Mouse (Mus musculus): Measurements from ENCODE around the gene Ang. TPM values are rescaled to one million over a fixed set of nuclear protein-coding genes. Genes with fewer than 3 reads are reported as not detected.
A peak's percentile ranks its signal among the peaks of the same experiment; 100 is the strongest.

Ang gene
- polyA plus RNA-seq, 1 experiment = 72.5 TPM

GRCm38 (mm10) chr14:51087762-51088161 lies 3.2 kb upstream of the Ang start:
- TF ChIP-seq CTCF (IDR thresholded peaks at IDR 0.05; ENCODE audit: insufficient read depth, low read length) = no peak
- no peak for TF ChIP-seq POLR2A (IDR thresholded peaks at IDR 0.05; ENCODE audit: borderline replicate concordance, extremely low read depth, low read depth, low read length)
- DNase-seq = no peak
- 25% methylated on average over 9 of the region's 9 CpGs for WGBS

GRCm38 (mm10) chr14:51088166-51088969 lies 2.6 kb upstream of the Ang start:
- no peak for TF ChIP-seq POLR2A (IDR thresholded peaks at IDR 0.05; ENCODE audit: borderline replicate concordance, extremely low read depth, low read depth, low read length)
- TF ChIP-seq CTCF (IDR thresholded peaks at IDR 0.05; ENCODE audit: insufficient read depth, low read length) = no peak
- DNase-seq = peak; percentile 82
- Histone ChIP-seq H3K4me3 (replicated peaks; ENCODE audit: extremely low read depth, low read depth, low read length) (peak overlapping the region; percentile 93), H3K4me1 (ENCODE audit: control insufficient read depth, insufficient read depth, low read length) (peaks cover 5% of the 10 kb centered on the region; the same call in 1 of the 2 replicates)
- WGBS = 2% methylated on average over 23 of the region's 23 CpGs

More at GRCm38 (mm10) chr14:51087762-51088161, 3.2 kb upstream of the Ang start:
- no peak overlapping the region for H3K4me3 ChIP-seq (replicated peaks; ENCODE audit: extremely low read depth, low read depth, low read length)
- peaks cover 5% of the 10 kb centered on the region; the same call in 1 of the 2 replicates for H3K4me1 ChIP-seq (ENCODE audit: control insufficient read depth, insufficient read depth, low read length)

GRCm38 (mm10) chr14:51088970-51089673 lies 1.8 kb upstream of the Ang start:
- Histone ChIP-seq H3K4me3 (replicated peaks; ENCODE audit: extremely low read depth, low read depth, low read length) (peak overlapping the region; percentile 93), H3K4me1 (ENCODE audit: control insufficient read depth, insufficient read depth, low read length) (peaks cover 6% of the 10 kb centered on the region; the same call in 1 of the 2 replicates)
- WGBS = under 1% methylated on average over 34 of the region's 34 CpGs
- TF ChIP-seq CTCF (IDR thresholded peaks at IDR 0.05; ENCODE audit: insufficient read depth, low read length) (0 out of 2 replicates have a peak, but pooled peaks have one; percentile 10), POLR2A (IDR thresholded peaks at IDR 0.05; ENCODE audit: borderline replicate concordance, extremely low read depth, low read depth, low read length) (no peak)
- DNase-seq = peak; percentile 95

- peaks cover 7% of the 10 kb centered on the region; the same call in 1 of the 2 replicates for H3K4me1 ChIP-seq (ENCODE audit: control insufficient read depth, insufficient read depth, low read length)
- WGBS = under 1% methylated on average over 15 of the region's 15 CpGs
- TF ChIP-seq CTCF (IDR thresholded peaks at IDR 0.05; ENCODE audit: insufficient read depth, low read length) (no peak), POLR2A (IDR thresholded peaks at IDR 0.05; ENCODE audit: borderline replicate concordance, extremely low read depth, low read depth, low read length) (no peak)
- DNase-seq = no peak
- H3K4me3 ChIP-seq (replicated peaks; ENCODE audit: extremely low read depth, low read depth, low read length) = peak overlapping the region; percentile 93
Measured at GRCm38 (mm10) chr14:51089674-51090076, 1.3 kb upstream of the Ang start.

GRCm38 (mm10) chr14:51090077-51090781 lies 721 bp upstream of the Ang start:
- peak; percentile 17; the same call in 1 of the 2 replicates for TF ChIP-seq POLR2A (IDR thresholded peaks at IDR 0.05; ENCODE audit: borderline replicate concordance, extremely low read depth, low read depth, low read length)
- TF ChIP-seq CTCF (IDR thresholded peaks at IDR 0.05; ENCODE audit: insufficient read depth, low read length) = no peak
- Histone ChIP-seq H3K4me1 (ENCODE audit: control insufficient read depth, insufficient read depth, low read length) (peaks cover 10% of the 10 kb centered on the region), H3K4me3 (replicated peaks; ENCODE audit: extremely low read depth, low read depth, low read length) (peak overlapping the region; percentile 93)
- DNase-seq = peak; percentile 83
- WGBS = under 1% methylated on average over 27 of the region's 27 CpGs

- no peak for DNase-seq
- TF ChIP-seq POLR2A (IDR thresholded peaks at IDR 0.05; ENCODE audit: borderline replicate concordance, extremely low read depth, low read depth, low read length) = no peak
- no peak for TF ChIP-seq CTCF (IDR thresholded peaks at IDR 0.05; ENCODE audit: insufficient read depth, low read length)
- WGBS = 44% methylated on average over 8 of the region's 8 CpGs
- H3K4me3 ChIP-seq (replicated peaks; ENCODE audit: extremely low read depth, low read depth, low read length) = no peak overlapping the region
- peaks cover 13% of the 10 kb centered on the region for H3K4me1 ChIP-seq (ENCODE audit: control insufficient read depth, insufficient read depth, low read length)
Measured at GRCm38 (mm10) chr14:51092073-51092620, 1.2 kb downstream of the Ang start.

- 19% methylated on average over 3 of the region's 3 CpGs for WGBS
- no peak for DNase-seq
- peaks cover 11% of the 10 kb centered on the region for H3K4me1 ChIP-seq (ENCODE audit: control insufficient read depth, insufficient read depth, low read length)
Measured at GRCm38 (mm10) chr14:51093496-51093895, 2.5 kb downstream of the Ang start.

GRCm38 (mm10) chr14:51094096-51094875 lies 3.3 kb downstream of the Ang start:
- no peak for DNase-seq
- no peak overlapping the region for H3K4me3 ChIP-seq (replicated peaks; ENCODE audit: extremely low read depth, low read depth, low read length)
- 42% methylated on average over 5 of the region's 5 CpGs for WGBS
- peaks cover 11% of the 10 kb centered on the region for H3K4me1 ChIP-seq (ENCODE audit: control insufficient read depth, insufficient read depth, low read length)
- TF ChIP-seq POLR2A (IDR thresholded peaks at IDR 0.05; ENCODE audit: borderline replicate concordance, extremely low read depth, low read depth, low read length) = no peak
- TF ChIP-seq CTCF (IDR thresholded peaks at IDR 0.05; ENCODE audit: insufficient read depth, low read length) = no peak

More at GRCm38 (mm10) chr14:51093496-51093895, 2.5 kb downstream of the Ang start:
- no peak overlapping the region for H3K4me3 ChIP-seq (replicated peaks; ENCODE audit: extremely low read depth, low read depth, low read length)
- no peak for TF ChIP-seq CTCF (IDR thresholded peaks at IDR 0.05; ENCODE audit: insufficient read depth, low read length)
- TF ChIP-seq POLR2A (IDR thresholded peaks at IDR 0.05; ENCODE audit: borderline replicate concordance, extremely low read depth, low read depth, low read length) = no peak
